Mouse (Mus musculus) embryonic stem cell, embryonic (primary cell): Measurements from ENCODE around the gene Vkorc1l1.

ENCODE experiments used
- CTCF ChIA-PET, 4 experiments: fragments of 300-600 bp in 2 of 4; fragments of 350-600 bp in 2 of 4; sonication (Branson Sonifier 250); formaldehyde crosslinking; loops; one replicate each; lab custom pipeline; 2022; ENCODE audit warnings: inconsistent platforms in 2 of 4; lab: Charles Lee
- POLR2A ChIA-PET, 4 experiments: fragments of 300-600 bp in 2 of 4; fragments of 350-600 bp in 2 of 4; sonication (Branson Sonifier 250); formaldehyde crosslinking; loops; one replicate each; lab custom pipeline; 2022; ENCODE audit warnings: antibody characterized with exemption in 4 of 4, inconsistent platforms in 1 of 4; lab: Charles Lee

Vkorc1l1 gene

GRCm38 (mm10) chr5:129925933-129926332, 15.8 kb upstream of the Vkorc1l1 start:
- ChIA-PET POLR2A (interaction anchor here in 2 of 4 experiments (1.0 to 2.6 kb wide), 5 partner anchors 8 to 147 kb away, joined by 3 to 17 read pairs (median 3); partner anchors contain the start of gene Chchd2 (in 2 of the 2)), CTCF (interaction anchor here in 1 of 4 experiments (0.6 kb wide), 1 partner anchor 370 kb away, joined by 3 read pairs; no protein-coding TSS in a partner anchor)

DNA sequence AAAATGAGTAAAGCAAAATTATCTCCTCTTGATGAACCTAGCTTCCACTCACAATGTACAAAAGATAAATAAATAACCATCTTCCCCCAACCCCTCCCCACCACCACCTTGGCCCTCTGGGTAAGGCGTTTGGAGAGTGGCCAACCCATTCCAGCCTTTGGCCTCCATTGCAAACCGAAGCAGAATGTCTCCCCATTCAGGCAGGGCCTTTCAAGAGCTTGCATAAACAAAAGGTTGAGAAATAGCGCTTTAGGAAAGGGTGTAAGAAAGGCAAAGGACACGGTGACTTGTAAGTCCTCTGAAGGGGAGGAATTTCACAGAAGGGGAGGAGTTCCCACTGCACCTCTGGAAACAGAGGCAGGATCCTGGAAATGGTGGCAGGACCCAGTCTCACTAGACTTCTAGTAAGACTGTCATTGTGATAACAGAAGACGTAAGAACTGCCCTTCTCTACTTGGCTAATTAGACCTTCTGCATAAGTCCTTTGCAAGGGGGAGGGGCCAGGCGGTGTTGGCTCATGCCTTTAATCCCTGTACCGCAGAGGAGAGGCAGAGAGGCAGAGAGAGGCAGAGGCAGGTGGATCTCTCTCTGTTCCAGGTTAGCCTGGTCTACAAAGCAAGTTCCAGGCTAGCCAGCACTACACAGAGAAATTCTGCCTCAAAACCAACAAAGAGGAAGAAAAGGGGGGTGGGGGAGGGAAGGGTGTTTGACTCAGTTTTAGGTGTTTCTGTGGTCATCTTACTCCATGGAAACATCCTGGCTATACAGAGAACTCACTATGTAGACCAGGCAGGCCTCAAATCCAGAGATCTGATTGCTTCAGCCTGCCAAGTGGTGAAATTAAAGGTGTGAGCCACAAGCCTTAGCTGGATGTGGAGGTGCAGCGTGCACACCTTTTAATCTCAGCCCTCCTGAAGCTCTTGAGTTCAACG, 11.6 kb upstream of the Vkorc1l1 start:
- POLR2A ChIA-PET = interaction anchor here in 3 of 4 experiments (0.6 to 1.7 kb wide), 22 partner anchors 9 to 327 kb away, joined by 3 to 8 read pairs (median 3); partner anchors contain the start of genes Chchd2 (in 3 of the 3), Vkorc1l1 (in 2 of the 3) and Sumf2 (in 1 of the 3)
- CTCF ChIA-PET = interaction anchor here in 3 of 4 experiments (0.6 to 1.0 kb wide), 4 partner anchors 9 to 79 kb away, joined by 3 to 8 read pairs (median 4); no protein-coding TSS in a partner anchor

DNA sequence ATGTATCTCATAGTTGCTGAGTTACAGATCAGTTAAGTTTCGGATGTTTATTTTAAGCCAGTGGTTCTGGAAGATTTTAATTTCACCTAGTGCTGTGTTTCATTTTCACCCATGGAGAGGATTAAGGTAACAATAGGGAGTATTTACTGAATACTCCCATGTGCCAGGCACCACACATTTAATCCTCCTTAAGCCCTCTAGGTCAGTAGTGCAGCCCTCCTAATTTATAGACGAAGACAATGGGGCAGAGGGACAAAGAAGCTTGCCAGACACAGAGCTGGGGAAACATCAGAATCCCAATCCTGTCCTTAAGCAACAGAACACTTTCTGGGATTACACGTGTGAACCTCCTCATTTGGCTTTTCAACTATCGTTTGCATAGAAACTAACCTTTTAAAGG, 4.8 kb upstream of the Vkorc1l1 start:
- ChIA-PET POLR2A (interaction anchor here in 2 of 4 experiments (0.7 to 0.8 kb wide), 2 partner anchors 20 to 49 kb away, joined by 3 read pairs; partner anchors contain the start of gene Chchd2 (in 1 of the 2)), CTCF (interaction anchor here in 1 of 4 experiments (0.6 kb wide), 1 partner anchor 60 kb away, joined by 9 read pairs; no protein-coding TSS in a partner anchor)

GRCm38 (mm10) chr5:129940281-129940680, 1.5 kb upstream of the Vkorc1l1 start:
- ChIA-PET POLR2A (interaction anchor here (0.5 to 4.3 kb wide), 31 partner anchors 9 to 978 kb away, joined by 3 to 31 read pairs (median 4); partner anchors contain the start of genes Chchd2 (in 2 of the 4), Sbds (in 1 of the 4) and Tyw1 (in 1 of the 4)), CTCF (interaction anchor here (0.5 to 1.9 kb wide), 7 partner anchors 10 to 392 kb away, joined by 3 to 6 read pairs (median 3); no protein-coding TSS in a partner anchor)

GRCm38 (mm10) chr5:129940736-129941494, 855 bp upstream of the Vkorc1l1 start:
- ChIA-PET POLR2A (interaction anchor here (0.5 to 4.3 kb wide), 48 partner anchors 9 to 977 kb away, joined by 3 to 31 read pairs (median 4); partner anchors contain the start of genes Chchd2 (in 3 of the 4), Gusb (in 1 of the 4), Sbds (in 1 of the 4) and Sumf2 (in 1 of the 4)), CTCF (interaction anchor here (0.5 to 1.9 kb wide), 11 partner anchors 10 to 391 kb away, joined by 3 to 6 read pairs (median 3); no protein-coding TSS in a partner anchor)

DNA sequence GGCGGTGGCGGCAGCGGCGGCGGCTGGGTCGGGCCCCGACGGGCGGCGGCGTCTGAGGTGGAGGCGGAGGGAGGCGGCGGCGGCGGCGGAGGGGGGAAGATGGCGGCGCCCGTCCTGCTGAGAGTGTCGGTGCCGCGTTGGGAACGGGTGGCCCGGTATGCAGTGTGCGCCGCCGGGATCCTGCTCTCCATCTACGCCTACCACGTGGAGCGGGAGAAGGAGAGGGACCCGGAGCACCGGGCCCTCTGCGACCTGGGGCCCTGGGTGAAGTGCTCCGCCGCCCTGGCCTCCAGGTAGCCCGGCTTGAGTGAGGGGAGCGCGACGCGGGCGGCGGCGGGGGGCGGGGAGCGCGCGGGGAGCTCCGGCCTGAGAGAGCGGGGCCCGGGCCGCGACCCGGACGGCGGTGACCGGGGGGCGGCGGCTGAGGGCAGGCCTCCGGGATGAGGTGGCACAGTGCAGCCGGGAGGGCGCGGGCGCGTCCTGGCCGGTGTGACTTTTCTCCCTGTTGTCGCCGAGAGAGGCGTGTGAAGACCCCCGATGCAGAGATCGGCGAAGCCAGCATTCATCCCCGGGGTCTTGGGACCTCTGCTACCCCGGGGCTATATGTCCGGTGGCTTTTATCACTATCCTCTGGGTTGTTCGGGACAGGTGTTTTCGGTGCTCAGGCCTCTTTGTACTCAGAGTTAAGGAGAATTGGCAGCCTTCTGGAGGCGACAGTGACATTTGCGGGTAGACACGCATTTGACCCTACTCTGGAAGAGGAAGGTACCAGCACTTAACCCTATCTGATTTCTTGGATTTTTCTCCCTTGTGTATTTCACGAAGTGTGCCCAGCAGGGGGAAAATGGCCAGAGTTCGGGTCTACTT, 536 bp downstream of the Vkorc1l1 start:
- ChIA-PET POLR2A (interaction anchor here (0.6 to 2.7 kb wide), 28 partner anchors 10 to 912 kb away, joined by 3 to 31 read pairs (median 5); partner anchors contain the start of genes Chchd2 (in 3 of the 4), Gusb (in 1 of the 4), Nupr1l (in 1 of the 4) and Sbds (in 1 of the 4)), CTCF (interaction anchor here in 1 of 4 experiments (0.7 kb wide), 1 partner anchor 66 kb away, joined by 6 read pairs; no protein-coding TSS in a partner anchor)

DNA sequence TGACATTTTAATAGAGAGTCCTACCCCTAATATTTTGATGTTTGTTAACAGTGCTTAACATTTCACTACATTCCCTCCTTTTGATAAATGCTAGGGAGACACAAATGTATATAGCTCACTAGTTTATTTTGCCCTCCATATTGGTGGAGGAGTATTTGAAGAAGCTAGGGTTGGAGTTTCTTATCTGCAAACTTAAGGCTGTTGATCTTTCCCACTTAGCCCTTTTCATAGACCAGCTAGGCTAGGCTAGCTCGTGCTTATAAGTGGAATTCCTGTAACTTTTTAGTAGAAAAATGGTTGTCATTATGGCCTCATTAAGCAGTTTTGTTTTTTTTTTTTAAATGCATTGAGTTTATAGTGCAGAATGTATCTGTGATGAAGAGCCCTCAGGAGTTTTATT, 1.6 kb downstream of the Vkorc1l1 start:
- POLR2A ChIA-PET = interaction anchor here in 3 of 4 experiments (0.6 to 1.8 kb wide), 9 partner anchors 10 to 164 kb away, joined by 3 to 6 read pairs (median 4); partner anchors contain the start of genes Chchd2 (in 1 of the 3), Gusb (in 1 of the 3) and Nupr1l (in 1 of the 3)

DNA sequence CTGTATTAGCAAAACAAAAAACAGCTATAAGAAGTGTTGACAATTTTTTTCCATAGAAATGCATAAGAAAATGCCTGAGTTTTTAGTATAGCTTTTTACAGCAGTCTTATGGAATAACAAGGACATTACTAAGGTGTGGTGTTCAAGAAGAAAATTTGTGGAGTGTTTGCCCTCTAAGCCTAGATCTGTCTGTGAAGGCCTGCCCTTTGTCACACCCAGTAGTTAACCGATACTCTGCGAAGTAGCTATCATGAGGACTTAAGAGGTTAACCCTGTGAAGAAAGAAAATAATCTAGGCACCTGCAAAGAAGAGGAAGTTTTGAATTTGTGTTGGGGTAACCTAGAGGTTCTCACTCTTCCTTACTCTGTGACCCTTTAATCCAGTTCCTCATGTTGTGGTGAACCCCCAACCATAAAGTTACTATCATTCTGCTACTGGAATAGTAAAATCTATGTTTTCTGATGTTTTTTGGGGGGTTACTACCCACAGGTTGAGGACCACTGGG, 5.8 kb downstream of the Vkorc1l1 start:
- CTCF ChIA-PET = interaction anchor here in 1 of 4 experiments (0.6 kb wide), 1 partner anchor 96 kb away, joined by 3 read pairs; no protein-coding TSS in a partner anchor
- POLR2A ChIA-PET = interaction anchor here in 3 of 4 experiments (0.6 to 1.5 kb wide), 11 partner anchors 12 to 1715 kb away, joined by 3 to 7 read pairs (median 4); partner anchors contain the start of gene Chchd2 (in 1 of the 3)

More for the DNA sequence above, 1.6 kb downstream of the Vkorc1l1 start:
- CTCF ChIA-PET = interaction anchor here in 1 of 4 experiments (1.0 kb wide), 1 partner anchor 22 kb away, joined by 3 read pairs; no protein-coding TSS in a partner anchor

DNA sequence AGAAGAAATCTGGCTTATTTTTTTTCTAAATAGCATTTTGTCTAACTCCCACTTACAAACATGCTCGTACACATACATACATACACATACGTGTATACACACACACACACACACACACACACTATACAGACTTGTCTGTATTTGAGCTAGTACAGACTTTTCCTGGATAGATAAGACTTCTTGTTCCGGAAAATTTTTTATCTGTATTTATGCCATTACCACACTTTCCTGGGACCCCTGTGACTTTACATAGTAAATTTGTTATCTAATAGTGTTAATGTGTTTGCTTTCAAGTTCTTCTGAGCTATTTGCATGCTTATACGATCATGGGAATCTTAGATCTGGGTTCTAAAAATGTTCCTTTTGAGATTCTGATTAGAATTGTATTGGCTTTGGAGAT, 10.4 kb downstream of the Vkorc1l1 start:
- CTCF ChIA-PET = interaction anchor here in 1 of 4 experiments (0.6 kb wide), 1 partner anchor 372 kb away, joined by 3 read pairs; no protein-coding TSS in a partner anchor
- POLR2A ChIA-PET = interaction anchor here in 3 of 4 experiments (0.6 to 1.7 kb wide), 8 partner anchors 8 to 106 kb away, joined by 3 to 9 read pairs (median 4); partner anchors contain the start of genes Chchd2 (in 1 of the 3), Sumf2 (in 1 of the 3) and Vkorc1l1 (in 1 of the 3)

DNA sequence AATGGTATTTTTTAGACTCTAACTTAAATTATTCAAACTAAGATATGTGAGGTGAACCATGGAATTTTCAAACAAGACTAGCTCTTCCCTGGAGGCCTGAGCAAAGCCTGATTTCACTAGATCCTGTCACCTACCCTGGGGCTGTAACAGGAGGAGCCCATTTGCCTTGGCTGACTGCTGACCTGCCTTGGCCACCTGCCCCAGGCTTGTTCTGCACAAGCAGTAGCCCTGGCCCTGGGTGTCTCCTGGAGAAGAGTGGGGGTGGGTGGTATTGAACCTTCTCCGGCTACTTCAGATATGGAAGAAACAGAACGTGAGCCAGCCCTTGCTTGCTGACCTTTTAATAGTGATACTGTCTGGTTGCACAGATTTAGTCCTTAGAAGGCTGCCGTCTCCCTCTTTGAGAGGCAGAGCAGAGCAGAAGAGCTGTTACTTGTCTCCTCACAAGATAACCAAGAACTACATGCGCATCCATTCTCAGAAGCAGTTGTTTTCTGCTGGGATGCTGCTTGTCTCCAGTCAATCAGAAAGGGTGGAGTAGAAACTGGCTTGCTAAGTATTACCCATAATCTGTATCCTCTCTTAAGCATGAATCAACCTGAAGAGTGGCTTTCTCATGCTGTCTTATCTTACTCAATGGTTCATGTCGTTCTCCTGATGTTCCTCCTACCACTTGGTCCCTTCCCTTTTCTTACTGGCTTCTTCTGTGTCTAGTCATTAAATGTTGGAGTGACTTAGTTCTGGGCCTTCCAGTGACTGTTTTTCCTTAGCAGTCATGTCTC, 12.9 kb downstream of the Vkorc1l1 start:
- ChIA-PET POLR2A (interaction anchor here (0.6 to 1.9 kb wide), 24 partner anchors 7 to 1608 kb away, joined by 3 to 6 read pairs (median 4); partner anchors contain the start of genes Chchd2 (in 2 of the 4) and Vkorc1l1 (in 1 of the 4)), CTCF (interaction anchor here in 2 of 4 experiments (0.5 to 1.5 kb wide), 5 partner anchors 12 to 262 kb away, joined by 3 to 7 read pairs (median 5); partner anchors contain the start of gene Tmem248 (in 1 of the 2))

DNA sequence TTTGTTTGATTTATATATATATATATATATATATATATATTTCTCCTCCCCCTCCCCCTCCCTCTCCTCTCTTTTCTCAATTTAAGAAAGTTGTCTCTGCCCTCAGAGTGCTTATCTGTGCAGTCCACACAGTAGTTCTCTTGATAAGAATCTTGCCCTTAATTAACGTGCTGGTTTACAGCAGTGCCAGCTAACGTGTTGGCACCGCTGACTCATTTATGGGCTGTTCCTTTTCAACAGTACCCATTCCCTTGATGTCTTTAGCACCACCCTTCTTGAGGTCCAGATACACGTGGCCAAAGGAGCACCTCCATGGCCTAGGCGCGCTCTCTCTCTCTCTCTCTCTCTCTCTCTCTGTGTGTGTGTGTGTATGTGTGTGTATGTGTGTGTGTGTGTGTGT, 14.0 kb downstream of the Vkorc1l1 start:
- ChIA-PET CTCF (interaction anchor here in 2 of 4 experiments (0.5 to 1.0 kb wide), 2 partner anchors 31 to 42 kb away, joined by 3 read pairs; no protein-coding TSS in a partner anchor), POLR2A (interaction anchor here in 2 of 4 experiments (0.6 to 1.9 kb wide), 6 partner anchors 11 to 1606 kb away, joined by 3 to 6 read pairs (median 4); no protein-coding TSS in a partner anchor)

DNA sequence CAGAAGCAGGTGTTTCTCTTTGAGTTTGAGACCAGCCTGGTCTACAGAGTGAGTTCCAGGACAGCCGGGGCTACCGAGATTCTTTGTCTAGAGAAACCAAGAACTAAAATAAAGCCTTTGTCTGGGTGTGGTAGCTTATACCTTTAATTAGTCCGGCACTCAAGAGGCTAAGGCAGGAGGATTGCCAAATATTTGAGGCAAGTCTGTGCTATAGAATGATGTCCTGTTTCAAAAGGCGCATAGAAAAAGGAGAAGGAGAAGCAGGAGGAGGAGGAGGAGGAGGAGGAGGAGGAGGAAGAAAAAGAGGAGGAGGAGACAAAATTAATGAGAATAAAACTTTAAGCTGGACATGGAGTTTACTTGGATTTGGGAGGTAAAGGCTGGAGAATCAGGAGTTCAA, 21.5 kb downstream of the Vkorc1l1 start:
- POLR2A ChIA-PET = interaction anchor here in 2 of 4 experiments (0.5 to 1.9 kb wide), 13 partner anchors 8 to 101 kb away, joined by 3 to 10 read pairs (median 4); partner anchors contain the start of genes Chchd2 (in 2 of the 2) and Vkorc1l1 (in 1 of the 2)
- CTCF ChIA-PET = interaction anchor here in 1 of 4 experiments (0.5 kb wide), 1 partner anchor 299 kb away, joined by 3 read pairs; no protein-coding TSS in a partner anchor

DNA sequence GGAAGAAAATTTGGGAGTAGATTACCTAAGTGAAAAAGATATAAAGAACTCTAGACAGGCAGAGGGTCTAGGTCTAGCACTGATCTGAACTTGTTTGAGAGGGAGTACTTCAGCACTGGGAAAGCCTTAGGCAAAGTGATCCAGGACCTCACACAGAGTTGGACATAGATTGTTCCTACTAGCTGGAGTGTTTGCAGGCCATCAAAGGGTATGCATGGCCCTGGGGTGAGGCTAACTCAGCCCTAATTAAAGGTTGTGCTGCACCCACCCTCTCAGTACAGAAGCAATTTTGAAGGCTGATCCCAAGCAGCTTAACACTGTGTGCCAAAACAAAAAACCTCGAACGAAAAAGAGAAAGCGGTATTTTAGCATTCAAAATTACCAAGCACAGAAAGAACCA, 24.7 kb downstream of the Vkorc1l1 start:
- POLR2A ChIA-PET = interaction anchor here in 3 of 4 experiments (0.7 to 3.9 kb wide), 16 partner anchors 9 to 188 kb away, joined by 3 to 17 read pairs (median 4); partner anchors contain the start of gene Chchd2 (in 1 of the 3)

DNA sequence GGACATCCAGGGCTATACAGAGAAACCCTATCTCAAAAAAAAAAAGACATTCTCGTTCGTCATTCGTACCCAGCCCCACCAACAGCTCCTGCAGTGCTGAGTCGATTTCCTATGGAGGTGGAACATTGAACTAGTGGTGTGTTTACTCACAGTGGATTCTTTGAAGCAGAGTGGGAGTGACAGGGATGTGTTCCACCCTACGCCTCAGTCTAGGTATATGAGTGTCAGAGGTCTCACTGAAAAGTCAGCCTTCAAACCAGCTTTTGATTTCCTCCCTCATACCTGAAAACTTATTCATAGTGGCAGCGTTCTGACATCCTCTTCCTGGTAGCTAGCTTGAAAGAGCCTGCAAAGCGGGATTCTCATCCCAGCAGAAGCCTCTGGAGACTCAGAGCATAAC, 26.6 kb downstream of the Vkorc1l1 start:
- ChIA-PET POLR2A (interaction anchor here in 3 of 4 experiments (0.6 to 3.9 kb wide), 16 partner anchors 9 to 453 kb away, joined by 3 to 17 read pairs (median 3); partner anchors contain the start of genes Chchd2 (in 1 of the 3) and Vkorc1l1 (in 1 of the 3)), CTCF (no interaction called here)

More for the DNA sequence above, 24.7 kb downstream of the Vkorc1l1 start:
- CTCF ChIA-PET = interaction anchor here in 2 of 4 experiments (0.7 to 1.3 kb wide), 2 partner anchors 13 to 44 kb away, joined by 3 to 4 read pairs; no protein-coding TSS in a partner anchor
